Mouse (Mus musculus): ENCODE data around the gene Igfbp5. TPM values are rescaled to one million over a fixed set of nuclear protein-coding genes. Genes with fewer than 3 reads are reported as not detected.

The Igfbp5 gene
- polyA plus RNA-seq, 1 experiment, result 5.5 TPM

GRCm38 (mm10) chr1:72827411-72828315, 47.0 kb downstream of the Igfbp5 start:
- WGBS, result 47% methylated on average over 12 of the region's 12 CpGs
- H3K36me3 ChIP-seq (ENCODE audit: control insufficient read depth, insufficient read depth, low read length), result no peaks in the 10 kb centered on the region
- no peak overlapping the region for H3K27ac ChIP-seq (ENCODE audit: insufficient read depth, low read depth, low read length)
- H3K27me3 ChIP-seq (ENCODE audit: control insufficient read depth, insufficient read depth, low read length), result peaks cover 30% of the 10 kb centered on the region
- H3K4me3 ChIP-seq (ENCODE audit: low read depth, low read length), result no peak overlapping the region
- 0 out of 2 replicates have a peak, but pooled peaks cover 2% of the 10 kb centered on the region for H3K4me1 ChIP-seq (ENCODE audit: control insufficient read depth, insufficient read depth, insufficient read length, low read length)
- no peak for TF ChIP-seq CTCF (IDR thresholded peaks at IDR 0.05; ENCODE audit: extremely low read depth, insufficient read length, insufficient replicate concordance, low read depth, low read length)
- TF ChIP-seq POLR2A (IDR thresholded peaks at IDR 0.05; ENCODE audit: low read depth, low read length), result no peak

GRCm38 (mm10) chr1:72826931-72827330, 47.8 kb downstream of the Igfbp5 start:
- WGBS, result 55% methylated on average over 7 of the region's 7 CpGs
- Histone ChIP-seq H3K36me3 (ENCODE audit: control insufficient read depth, insufficient read depth, low read length) (no peaks in the 10 kb centered on the region), H3K27me3 (ENCODE audit: control insufficient read depth, insufficient read depth, low read length) (peaks cover 33% of the 10 kb centered on the region), H3K4me1 (ENCODE audit: control insufficient read depth, insufficient read depth, insufficient read length, low read length) (0 out of 2 replicates have a peak, but pooled peaks cover 2% of the 10 kb centered on the region), H3K27ac (ENCODE audit: insufficient read depth, low read depth, low read length) (no peak overlapping the region), H3K4me3 (ENCODE audit: low read depth, low read length) (no peak overlapping the region)
- TF ChIP-seq POLR2A (IDR thresholded peaks at IDR 0.05; ENCODE audit: low read depth, low read length), result no peak
- TF ChIP-seq CTCF (IDR thresholded peaks at IDR 0.05; ENCODE audit: extremely low read depth, insufficient read length, insufficient replicate concordance, low read depth, low read length), result no peak

DNA sequence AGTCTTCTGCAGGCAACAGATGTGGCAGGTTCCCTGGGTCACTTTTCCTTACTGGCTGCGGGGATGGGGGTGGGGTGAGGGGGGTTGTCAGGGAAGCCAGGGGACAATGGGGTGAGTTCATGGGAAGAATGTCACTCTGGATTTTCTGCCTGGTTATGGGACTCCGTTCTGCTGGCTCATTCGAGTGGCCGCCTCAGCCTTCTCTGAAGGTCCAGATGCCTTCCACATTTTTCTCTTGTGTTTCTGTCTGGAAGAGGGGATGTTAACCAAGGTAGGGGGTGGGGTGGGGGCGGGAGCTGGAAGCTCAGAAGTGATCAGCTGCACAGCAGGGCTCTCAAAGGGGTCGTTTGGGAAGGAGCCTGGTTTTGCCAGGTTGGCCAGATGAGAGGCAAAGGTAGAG, 48.2 kb downstream of the Igfbp5 start:
- Histone ChIP-seq H3K36me3 (ENCODE audit: control insufficient read depth, insufficient read depth, low read length) (no peaks in the 10 kb centered on the region), H3K27ac (ENCODE audit: insufficient read depth, low read depth, low read length) (no peak overlapping the region), H3K27me3 (ENCODE audit: control insufficient read depth, insufficient read depth, low read length) (peaks cover 33% of the 10 kb centered on the region), H3K4me1 (ENCODE audit: control insufficient read depth, insufficient read depth, insufficient read length, low read length) (0 out of 2 replicates have a peak, but pooled peaks cover 2% of the 10 kb centered on the region), H3K4me3 (ENCODE audit: low read depth, low read length) (no peak overlapping the region)
- TF ChIP-seq POLR2A (IDR thresholded peaks at IDR 0.05; ENCODE audit: low read depth, low read length), result no peak
- WGBS, result 51% methylated on average over 6 of the region's 6 CpGs

DNA sequence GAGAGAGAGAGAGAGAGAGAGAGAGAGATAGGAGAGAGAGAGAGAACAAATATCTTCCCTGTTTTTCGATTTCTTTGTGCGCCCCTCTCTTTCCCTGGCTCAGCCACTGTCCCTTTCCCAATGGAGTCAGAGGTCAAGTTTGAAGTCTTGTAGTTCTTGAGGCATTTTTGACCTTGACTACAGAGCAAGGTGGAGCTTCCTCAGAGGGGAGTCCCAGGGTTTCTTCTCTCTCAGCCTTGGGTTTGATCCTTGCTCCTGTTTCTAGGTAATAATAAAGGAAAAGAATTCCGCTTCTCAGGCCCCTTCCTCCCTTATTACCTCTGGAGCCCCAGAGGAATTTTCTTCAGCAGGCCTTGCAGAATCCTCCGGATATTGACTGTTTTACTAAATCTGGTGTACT, 48.8 kb downstream of the Igfbp5 start:
- H3K27me3 ChIP-seq (ENCODE audit: control insufficient read depth, insufficient read depth, low read length), result peaks cover 33% of the 10 kb centered on the region
- H3K4me3 ChIP-seq (ENCODE audit: low read depth, low read length), result no peak overlapping the region
- H3K27ac ChIP-seq (ENCODE audit: insufficient read depth, low read depth, low read length), result no peak overlapping the region
- H3K4me1 ChIP-seq (ENCODE audit: control insufficient read depth, insufficient read depth, insufficient read length, low read length), result 0 out of 2 replicates have a peak, but pooled peaks cover 2% of the 10 kb centered on the region
- H3K36me3 ChIP-seq (ENCODE audit: control insufficient read depth, insufficient read depth, low read length), result no peaks in the 10 kb centered on the region
- 61% methylated on average over 4 of the region's 4 CpGs for WGBS
- TF ChIP-seq POLR2A (IDR thresholded peaks at IDR 0.05; ENCODE audit: low read depth, low read length) (no peak), CTCF (IDR thresholded peaks at IDR 0.05; ENCODE audit: extremely low read depth, insufficient read length, insufficient replicate concordance, low read depth, low read length) (no peak)

DNA sequence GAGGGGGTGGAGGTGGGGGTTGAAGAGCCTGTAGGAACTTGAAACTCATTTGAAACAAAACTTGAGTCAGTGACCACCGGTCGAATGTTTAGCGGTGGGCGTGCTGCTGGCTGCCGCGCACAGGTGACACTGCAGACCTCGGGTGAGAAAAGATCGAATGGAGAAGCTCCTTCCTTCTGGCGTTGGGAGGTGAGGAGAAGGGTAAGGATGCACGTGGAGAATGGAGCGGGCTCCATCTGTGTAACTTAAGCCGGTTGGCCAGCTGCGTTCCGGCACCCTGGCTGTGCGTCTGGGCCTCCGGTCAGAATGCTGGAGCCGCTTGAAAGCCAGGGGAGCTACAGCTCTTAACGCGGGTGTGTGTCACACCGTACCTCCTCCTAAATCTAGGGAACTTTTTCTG, 49.4 kb downstream of the Igfbp5 start:
- no peaks in the 10 kb centered on the region for H3K36me3 ChIP-seq (ENCODE audit: control insufficient read depth, insufficient read depth, low read length)
- TF ChIP-seq CTCF (IDR thresholded peaks at IDR 0.05; ENCODE audit: extremely low read depth, insufficient read length, insufficient replicate concordance, low read depth, low read length) (no peak), POLR2A (IDR thresholded peaks at IDR 0.05; ENCODE audit: low read depth, low read length) (no peak)
- WGBS, result 3% methylated on average over 20 of the region's 20 CpGs
- peaks cover 33% of the 10 kb centered on the region for H3K27me3 ChIP-seq (ENCODE audit: control insufficient read depth, insufficient read depth, low read length)
- H3K4me3 ChIP-seq (ENCODE audit: low read depth, low read length), result no peak overlapping the region
- 0 out of 2 replicates have a peak, but pooled peaks cover 2% of the 10 kb centered on the region for H3K4me1 ChIP-seq (ENCODE audit: control insufficient read depth, insufficient read depth, insufficient read length, low read length)
- no peak overlapping the region for H3K27ac ChIP-seq (ENCODE audit: insufficient read depth, low read depth, low read length)

- 1% methylated on average over 37 of the region's 37 CpGs for WGBS
- Histone ChIP-seq H3K36me3 (ENCODE audit: control insufficient read depth, insufficient read depth, low read length) (no peaks in the 10 kb centered on the region), H3K27ac (ENCODE audit: insufficient read depth, low read depth, low read length) (no peak overlapping the region), H3K27me3 (ENCODE audit: control insufficient read depth, insufficient read depth, low read length) (peaks cover 33% of the 10 kb centered on the region), H3K4me1 (ENCODE audit: control insufficient read depth, insufficient read depth, insufficient read length, low read length) (0 out of 2 replicates have a peak, but pooled peaks cover 2% of the 10 kb centered on the region), H3K4me3 (ENCODE audit: low read depth, low read length) (peak overlapping the region; percentile 33; the same call in 1 of the 2 replicates)
- TF ChIP-seq CTCF (IDR thresholded peaks at IDR 0.05; ENCODE audit: extremely low read depth, insufficient read length, insufficient replicate concordance, low read depth, low read length) (no peak), POLR2A (IDR thresholded peaks at IDR 0.05; ENCODE audit: low read depth, low read length) (no peak)
Observed at GRCm38 (mm10) chr1:72824707-72825101, 50.0 kb downstream of the Igfbp5 start.
